ENCODE assay signal across 9 mouse cellular contexts in the genomic region with DNA sequence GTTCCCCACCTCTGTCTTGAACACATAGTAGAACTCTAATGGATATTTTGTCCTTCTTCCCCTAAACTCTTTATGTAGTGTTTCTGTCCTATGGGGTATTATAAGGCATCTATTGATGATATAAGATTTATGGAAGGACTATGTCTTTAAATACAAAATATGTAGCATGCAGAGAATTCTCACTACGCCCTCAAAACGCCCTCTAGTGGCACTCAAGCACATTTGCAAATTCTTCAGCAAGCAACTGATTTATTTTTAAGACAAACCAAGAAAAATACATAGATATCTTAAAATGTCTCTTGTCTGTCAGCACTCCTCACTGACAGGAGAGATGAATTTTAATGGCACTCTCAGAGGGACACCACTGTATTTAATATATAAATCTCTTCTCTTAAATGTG. TPM values are rescaled to one million over a fixed set of nuclear protein-coding genes. Genes with fewer than 3 reads are reported as not detected.
DNase-seq lines count a peak whose midpoint lies in the region; TF ChIP-seq lines count a peak whose summit lies in the region.
"Had no signal": no experiment of that assay in that cellular context is flagged by ENCODE, and none has a peak within 500 bp of the region (broad histone marks: within the 10 kb centered on the region; RNA-seq: fewer than 3 reads in every experiment).

No protein-coding gene starts in this region.

- TF ChIP-seq RAD21 in MEL (IDR thresholded peaks at IDR 0.05; ENCODE audit: low read depth, low read length), result peak; percentile 9

- no peak for TF ChIP-seq POLR2A in MEL (IDR thresholded peaks at IDR 0.05; ENCODE audit: control insufficient read depth in 1 of 2, insufficient read depth in 1 of 2, low read depth in 1 of 2, low read length in 2 of 2, poor library complexity in 1 of 2)

- no peaks in the 10 kb centered on the region for H3K4me1 ChIP-seq in MEL (ENCODE audit: control insufficient read depth in 1 of 2, insufficient read depth in 2 of 2, low read length in 2 of 2)
- H3K4me1 ChIP-seq in brown adipose tissue, adult 24 weeks (ENCODE audit: control insufficient read depth, insufficient read depth, insufficient read length, low read length), result peaks cover 38% of the 10 kb centered on the region

- intact Hi-C loops in left cerebral cortex, adult 2 months (cut with DNase I), result loop anchor here (5.0 kb wide), 2 partner anchors 90 to 185 kb away; no protein-coding TSS in a partner anchor
- intact Hi-C loops in left cerebral cortex, postnatal 10 days (cut with DNase I), result loop anchor here (5.0 kb wide), 1 partner anchor 185 kb away; no protein-coding TSS in a partner anchor

- H3K36me3 ChIP-seq in MEL (ENCODE audit: control insufficient read depth in 1 of 2, insufficient read depth in 2 of 2, low read length in 2 of 2) (no peaks in the 10 kb centered on the region), macrophage (ENCODE audit: inconsistent target) (peaks cover 59% of the 10 kb centered on the region)

- H3K9ac ChIP-seq in MEL (ENCODE audit: control insufficient read depth, low read depth, low read length, poor library complexity, severe bottlenecking), result no peak overlapping the region

- no peak for TF ChIP-seq EP300 in MEL (IDR thresholded peaks at IDR 0.05; ENCODE audit: low read depth in 1 of 2, low read length in 2 of 2)

- TF ChIP-seq CTCF in left cerebral cortex, adult 2 months (IDR thresholded peaks at IDR 0.05), result peak; percentile 81
- peak in 1 of 3 experiments; percentile 41; a peak in 3 of 6 replicates for TF ChIP-seq CTCF in MEL (IDR thresholded peaks at IDR 0.05 in 2 of 3, conservative IDR thresholded peaks at IDR 0.05 in 1 of 3; ENCODE audit: control insufficient read depth in 1 of 3, insufficient read depth in 1 of 3, low read depth in 2 of 3, low read length in 3 of 3, poor library complexity in 1 of 3, severe bottlenecking in 1 of 3)

- H3K27ac ChIP-seq in left cerebral cortex, adult 2 months, result no peak overlapping the region
- H3K27ac ChIP-seq in MEL (ENCODE audit: control insufficient read depth, low read depth, low read length) (no peak overlapping the region), macrophage (peak overlapping the region; percentile 99)
- peak overlapping the region; percentile 79 for H3K27ac ChIP-seq in brown adipose tissue, adult 24 weeks (replicated peaks; ENCODE audit: low read depth, low read length)

- H3K79me2 ChIP-seq in MEL (ENCODE audit: control insufficient read depth, insufficient read depth, low read length, poor library complexity), result no peaks in the 10 kb centered on the region
- H3K79me2 ChIP-seq in macrophage (ENCODE audit: inconsistent target), result peaks cover 78% of the 10 kb centered on the region

- no peaks in the 10 kb centered on the region; a peak in 1 of 4 replicates for H3K27me3 ChIP-seq in MEL (ENCODE audit: control insufficient read depth in 1 of 2, insufficient read depth in 2 of 2, low read length in 2 of 2)

- H3K9me3 ChIP-seq in MEL (replicated peaks; ENCODE audit: insufficient read depth, low read length), result no peaks in the 10 kb centered on the region

- no peak for DNase-seq in left cerebral cortex, adult 2 months (ENCODE audit: extremely low spot score in 1 of 2, low spot score in 2 of 2)
- DNase-seq in left cerebral cortex, postnatal 10 days (ENCODE audit: extremely low spot score in 1 of 2, low spot score in 2 of 2), result no peak
- no peak for DNase-seq in MEL (ENCODE audit: low read depth, low spot score)
- DNase-seq in gastrocnemius, postnatal 10 days, result no peak
- DNase-seq in thymus, postnatal 25 days, result no peak
- DNase-seq: cerebellum, postnatal 14 days; kidney, postnatal 25 days had no signal

- H3K4me3 ChIP-seq in left cerebral cortex, adult 2 months, result no peak overlapping the region
- H3K4me3 ChIP-seq in MEL (ENCODE audit: control insufficient read depth in 1 of 2, insufficient read depth in 1 of 2, low read depth in 2 of 2, low read length in 2 of 2) (no peak overlapping the region), macrophage (ENCODE audit: inconsistent target) (no peak overlapping the region)
- no peak overlapping the region for H3K4me3 ChIP-seq in brown adipose tissue, adult 24 weeks (ENCODE audit: insufficient read depth, low read depth, low read length)

- WGBS in macrophage (ENCODE audit: missing documents), result 11% methylated on average over 2 of the region's 2 CpGs

TF ChIP-seq in MEL, 35 proteins besides CTCF, POLR2A, EP300 and RAD21:
- TF ChIP-seq SMC3 (IDR thresholded peaks at IDR 0.05; ENCODE audit: low read depth, low read length), result peak; percentile 19; the same call in 1 of the 2 replicates
- no peak for TF ChIP-seq POLR2AphosphoS2 (IDR thresholded peaks at IDR 0.05; ENCODE audit: low read length)

RNA-seq across cellular contexts. Expression of a gene that starts 19.5 kb away (rescaled TPM):
- total RNA-seq in left cerebral cortex, adult 2 months (2021), result 10 to 100 TPM; 71.8 to 80.8 TPM
- 10 to 100 TPM; 77.9 to 81.4 TPM for total RNA-seq in left cerebral cortex, postnatal 10 days (2021)
- 84.1 and 88.1 TPM in 2 replicates for total RNA-seq in MEL (2012; rRNA removed)
- polyA plus RNA-seq in MEL (2012; ENCODE audit: insufficient read depth in 1 of 2, insufficient read length in 2 of 2, low read depth in 1 of 2, low replicate concordance in 2 of 2, missing spikeins in 1 of 2) (10 to 100 TPM in 1 of 2 experiments, not detected in 1; 86.3 TPM), macrophage (2018) (73.2 to 165 TPM (median 79.1 TPM) in 3 replicates)
- polyA plus RNA-seq in brown adipose tissue, adult 24 weeks (2012; ENCODE audit: insufficient read depth, insufficient read length, missing spikeins), result 112 and 157 TPM in 2 replicates
- 100 to 1,000 TPM in 21 of 26 experiments, 10 to 100 TPM in 5; 43.5 to 281 (median 153) TPM for total RNA-seq in macrophage (2018; cell fraction: chromatin; rRNA removed)
- total RNA-seq in macrophage (2018; cell fraction: cytosol; rRNA removed), result 10 to 100 TPM; 62.8 to 89.3 (median 71.5) TPM
- total RNA-seq in macrophage (2018; cell fraction: nucleus; rRNA removed), result 100 to 1,000 TPM in 15 of 26 experiments, 10 to 100 TPM in 11; 41.0 to 277 (median 102) TPM
- 10 to 100 TPM; 58.8 to 59.0 TPM for total RNA-seq in gastrocnemius, postnatal 10 days (2021)

RNA-seq across cellular contexts. Expression of a gene that starts 52.2 kb away (rescaled TPM):
- 1 to 10 TPM; 3.5 to 3.6 TPM for total RNA-seq in left cerebral cortex, adult 2 months (2021)
- 1 to 10 TPM; 3.8 to 3.9 TPM for total RNA-seq in left cerebral cortex, postnatal 10 days (2021)
- not detected in 2 replicates for total RNA-seq in MEL (2012; rRNA removed)
- polyA plus RNA-seq in MEL (2012; ENCODE audit: insufficient read depth in 1 of 2, insufficient read length in 2 of 2, low read depth in 1 of 2, low replicate concordance in 2 of 2, missing spikeins in 1 of 2), result under 1 TPM in 1 of 2 experiments, not detected in 1; 0.13 TPM
- polyA plus RNA-seq in brown adipose tissue, adult 24 weeks (2012; ENCODE audit: insufficient read depth, insufficient read length, missing spikeins), result not detected in 2 replicates
- 1 to 10 TPM in 1 of 26 experiments, under 1 TPM in 5, not detected in 20; 0.34 to 4.3 (median 0.80) TPM for total RNA-seq in macrophage (2018; cell fraction: chromatin; rRNA removed)
- under 1 TPM in 8 of 26 experiments, not detected in 18; 0.04 to 0.22 (median 0.12) TPM for total RNA-seq in macrophage (2018; cell fraction: cytosol; rRNA removed)
- under 1 TPM in 5 of 26 experiments, not detected in 21; 0.20 to 0.60 (median 0.26) TPM for total RNA-seq in macrophage (2018; cell fraction: nucleus; rRNA removed)
- polyA plus RNA-seq in macrophage (2018), result not detected in 3 replicates
- total RNA-seq in gastrocnemius, postnatal 10 days (2021), result under 1 TPM in 1 of 2 experiments, not detected in 1; 0.31 TPM

RNA-seq across cellular contexts. Expression of a gene that starts 52.4 kb away (rescaled TPM):
- total RNA-seq in left cerebral cortex, adult 2 months (2021), result 10 to 100 TPM; 20.6 to 21.1 TPM
- 10 to 100 TPM; 15.9 to 19.2 TPM for total RNA-seq in left cerebral cortex, postnatal 10 days (2021)
- 26.9 and 30.3 TPM in 2 replicates for total RNA-seq in MEL (2012; rRNA removed)
- polyA plus RNA-seq in MEL (2012; ENCODE audit: insufficient read depth in 1 of 2, insufficient read length in 2 of 2, low read depth in 1 of 2, low replicate concordance in 2 of 2, missing spikeins in 1 of 2) (100 to 1,000 TPM in 1 of 2 experiments, 10 to 100 TPM in 1; 23.8 to 297 TPM), macrophage (2018) (19.4 to 21.5 TPM (median 19.6 TPM) in 3 replicates)
- polyA plus RNA-seq in brown adipose tissue, adult 24 weeks (2012; ENCODE audit: insufficient read depth, insufficient read length, missing spikeins), result 11.1 and 13.2 TPM in 2 replicates
- 10 to 100 TPM; 19.3 to 58.5 (median 39.1) TPM for total RNA-seq in macrophage (2018; cell fraction: chromatin; rRNA removed)
- total RNA-seq in macrophage (2018; cell fraction: cytosol; rRNA removed), result 10 to 100 TPM; 15.9 to 25.2 (median 19.1) TPM
- total RNA-seq in macrophage (2018; cell fraction: nucleus; rRNA removed), result 10 to 100 TPM; 18.4 to 42.8 (median 24.8) TPM
- total RNA-seq in gastrocnemius, postnatal 10 days (2021), result 10 to 100 TPM; 14.7 to 17.3 TPM

Comparison
In these comparisons a context has a peak if more than half of its experiments do, and no peak if none do; other contexts are left out.
1. H3K27ac ChIP-seq: peak in brown adipose tissue, adult 24 weeks (single experiment) and macrophage (single experiment); none in left cerebral cortex, adult 2 months (single experiment) and MEL (single experiment).